Mouse (Mus musculus) forebrain, embryonic 12.5 days (tissue): Measurements from ENCODE around the gene Spon2. TPM values are rescaled to one million over a fixed set of nuclear protein-coding genes. Genes with fewer than 3 reads are reported as not detected.

Experiments
- ATAC-seq: fragments of 200-750 bp; cut with Nextera tagmentation; 2 replicates; pipeline ENCODE4 v1.8.0; 2017; ENCODE audit warnings: moderate TSS enrichment; ENCODE audit not compliant: low FRiP score
- H3K27ac ChIP-seq: fragments of 300-500 bp; sonication (generic); 2 replicates; pipeline ENCODE4 v1.5.1; 2016; ENCODE audit warnings: mild to moderate bottlenecking
- H3K27me3 ChIP-seq: fragments of 300-500 bp; sonication (generic); 2 replicates; pipeline ENCODE4 v1.6.1; 2016; ENCODE audit warnings: mild to moderate bottlenecking
- H3K36me3 ChIP-seq: fragments of 300-500 bp; sonication (generic); replicated peaks from 2 replicates; pipeline ENCODE4 v1.6.1; 2016; ENCODE audit warnings: mild to moderate bottlenecking
- H3K4me1 ChIP-seq: fragments of 300-500 bp; sonication (generic); 2 replicates; pipeline ENCODE4 v1.6.1; 2016
- H3K4me2 ChIP-seq: fragments of 300-500 bp; sonication (generic); 2 replicates; pipeline ENCODE4 v1.6.1; 2016; ENCODE audit warnings: mild to moderate bottlenecking, moderate library complexity
- H3K4me3 ChIP-seq: fragments of 300-500 bp; sonication (generic); replicated peaks from 2 replicates; pipeline ENCODE4 v1.5.1; 2016; ENCODE audit warnings: mild to moderate bottlenecking
- H3K9ac ChIP-seq: fragments of 300-500 bp; sonication (generic); 2 replicates; pipeline ENCODE4 v1.6.1; 2016; ENCODE audit warnings: mild to moderate bottlenecking
- H3K9me3 ChIP-seq: fragments of 300-500 bp; sonication (generic); 2 replicates; pipeline ENCODE4 v1.6.1; 2016
- WGBS: fragments of 180-500 bp; shearing (Covaris S2); methylation state at CpG from one replicate; pipeline ENCODE4 v1.1.7; 2016; 5-methylcytosine and 5-hydroxymethylcytosine counted together
- polyA plus RNA-seq: library from polyadenylated mRNA; unstranded; fragments of >200 nt; fragmentation: Nextera tagmentation; extraction: Ambion mirVana; gene quantifications from 2 replicates; pipeline ENCODE4 v1.2.1, GENCODE M21; 2016

The Spon2 gene
- polyA plus RNA-seq, 1 experiment from 2014 or later = 2.0 TPM

- no peak for ATAC-seq
- Histone ChIP-seq H3K4me1 (no peaks in the 10 kb centered on the region), H3K4me2 (no peak overlapping the region), H3K9ac (no peak overlapping the region), H3K27ac (no peak overlapping the region), H3K27me3 (no peaks in the 10 kb centered on the region), H3K4me3 (no peak overlapping the region), H3K36me3 (no peaks in the 10 kb centered on the region), H3K9me3 (no peaks in the 10 kb centered on the region)
- 78% methylated on average over 14 of the region's 14 CpGs for WGBS
These were observed 9.6 kb downstream of the Spon2 start for GRCm38 (mm10) chr5:33208533-33209245.

- Histone ChIP-seq H3K9me3 (no peaks in the 10 kb centered on the region), H3K4me3 (no peak overlapping the region), H3K27me3 (peaks cover 4% of the 10 kb centered on the region; the same call in 1 of the 2 replicates), H3K27ac (no peak overlapping the region), H3K9ac (no peak overlapping the region), H3K4me2 (no peak overlapping the region), H3K4me1 (no peaks in the 10 kb centered on the region), H3K36me3 (no peaks in the 10 kb centered on the region)
- WGBS = 52% methylated on average over 9 of the region's 9 CpGs
- ATAC-seq = no peak
These were observed 11.1 kb downstream of the Spon2 start for GRCm38 (mm10) chr5:33207136-33207535.

- Histone ChIP-seq H3K9ac (no peak overlapping the region), H3K27ac (no peak overlapping the region), H3K9me3 (no peaks in the 10 kb centered on the region), H3K4me3 (no peak overlapping the region), H3K36me3 (no peaks in the 10 kb centered on the region), H3K4me2 (no peak overlapping the region), H3K4me1 (no peaks in the 10 kb centered on the region), H3K27me3 (peaks cover 4% of the 10 kb centered on the region; the same call in 1 of the 2 replicates)
- 89% methylated on average over 7 of the region's 7 CpGs for WGBS
- no peak for ATAC-seq
These were observed 11.9 kb downstream of the Spon2 start for GRCm38 (mm10) chr5:33206328-33206727.

- no peak for ATAC-seq
- Histone ChIP-seq H3K4me1 (no peaks in the 10 kb centered on the region; the same call in 1 of the 2 replicates), H3K36me3 (no peaks in the 10 kb centered on the region), H3K27me3 (peaks cover 4% of the 10 kb centered on the region; the same call in 1 of the 2 replicates), H3K4me2 (no peak overlapping the region), H3K9me3 (no peaks in the 10 kb centered on the region), H3K27ac (no peak overlapping the region), H3K4me3 (no peak overlapping the region), H3K9ac (no peak overlapping the region)
- 80% methylated on average over 7 of the region's 7 CpGs for WGBS
These were observed 14.0 kb downstream of the Spon2 start for GRCm38 (mm10) chr5:33204284-33204683.

- no peak overlapping the region for H3K4me3 ChIP-seq
- H3K4me1 ChIP-seq = no peaks in the 10 kb centered on the region; the same call in 1 of the 2 replicates
- H3K9ac ChIP-seq = no peak overlapping the region
- H3K27me3 ChIP-seq = peaks cover 4% of the 10 kb centered on the region; the same call in 1 of the 2 replicates
- H3K36me3 ChIP-seq = no peaks in the 10 kb centered on the region
- H3K9me3 ChIP-seq = no peaks in the 10 kb centered on the region
- peak overlapping the region; percentile 36 for H3K4me2 ChIP-seq
- ATAC-seq = no peak
- no peak overlapping the region for H3K27ac ChIP-seq
- 18% methylated on average over 9 of the region's 9 CpGs for WGBS
These were observed 14.5 kb downstream of the Spon2 start for GRCm38 (mm10) chr5:33203691-33204242.

GRCm38 (mm10) chr5:33203171-33203565 lies 15.1 kb downstream of the Spon2 start:
- Histone ChIP-seq H3K36me3 (no peaks in the 10 kb centered on the region), H3K9me3 (no peaks in the 10 kb centered on the region), H3K4me3 (no peak overlapping the region), H3K4me1 (no peaks in the 10 kb centered on the region; the same call in 1 of the 2 replicates), H3K27me3 (peaks cover 4% of the 10 kb centered on the region; the same call in 1 of the 2 replicates), H3K27ac (no peak overlapping the region), H3K4me2 (no peak overlapping the region), H3K9ac (no peak overlapping the region)
- ATAC-seq = no peak
- 82% methylated on average over 6 of the region's 6 CpGs for WGBS

GRCm38 (mm10) chr5:33202516-33203170 lies 15.6 kb downstream of the Spon2 start:
- Histone ChIP-seq H3K27me3 (peaks cover 4% of the 10 kb centered on the region; the same call in 1 of the 2 replicates), H3K4me1 (no peaks in the 10 kb centered on the region; the same call in 1 of the 2 replicates), H3K27ac (no peak overlapping the region), H3K4me3 (no peak overlapping the region), H3K9ac (no peak overlapping the region), H3K9me3 (no peaks in the 10 kb centered on the region), H3K4me2 (no peak overlapping the region), H3K36me3 (no peaks in the 10 kb centered on the region)
- ATAC-seq = no peak
- WGBS = 88% methylated on average over 13 of the region's 13 CpGs

- Histone ChIP-seq H3K9ac (no peak overlapping the region), H3K4me1 (no peaks in the 10 kb centered on the region; the same call in 1 of the 2 replicates), H3K4me3 (no peak overlapping the region), H3K36me3 (no peaks in the 10 kb centered on the region), H3K27me3 (peaks cover 4% of the 10 kb centered on the region; the same call in 1 of the 2 replicates), H3K4me2 (no peak overlapping the region), H3K9me3 (no peaks in the 10 kb centered on the region), H3K27ac (no peak overlapping the region)
- whole genome bisulfite sequencing = 82% methylated on average over 13 of the region's 13 CpGs
- ATAC-seq = no peak
These were observed 16.6 kb downstream of the Spon2 start for GRCm38 (mm10) chr5:33201697-33202096.

GRCm38 (mm10) chr5:33200071-33200470 lies 18.2 kb downstream of the Spon2 start:
- no peak overlapping the region for H3K4me3 ChIP-seq
- no peak overlapping the region for H3K4me2 ChIP-seq
- no peaks in the 10 kb centered on the region for H3K36me3 ChIP-seq
- no peak for ATAC-seq
- H3K9me3 ChIP-seq = no peaks in the 10 kb centered on the region
- H3K27ac ChIP-seq = no peak overlapping the region
- 77% methylated on average over 1 of the region's 1 CpGs for WGBS
- H3K9ac ChIP-seq = no peak overlapping the region
- H3K4me1 ChIP-seq = no peaks in the 10 kb centered on the region; the same call in 1 of the 2 replicates
- H3K27me3 ChIP-seq = peaks cover 4% of the 10 kb centered on the region; the same call in 1 of the 2 replicates

GRCm38 (mm10) chr5:33195246-33195852 lies 22.9 kb downstream of the Spon2 start:
- Histone ChIP-seq H3K27ac (no peak overlapping the region), H3K4me3 (no peak overlapping the region), H3K9ac (no peak overlapping the region), H3K27me3 (no peaks in the 10 kb centered on the region), H3K4me2 (no peak overlapping the region), H3K36me3 (no peaks in the 10 kb centered on the region), H3K4me1 (peaks cover 6% of the 10 kb centered on the region; the same call in 1 of the 2 replicates), H3K9me3 (no peaks in the 10 kb centered on the region)
- no peak for ATAC-seq
- 83% methylated on average over 9 of the region's 9 CpGs for WGBS

GRCm38 (mm10) chr5:33193567-33193966 lies 24.7 kb downstream of the Spon2 start:
- Histone ChIP-seq H3K4me3 (no peak overlapping the region), H3K9ac (no peak overlapping the region), H3K4me2 (no peak overlapping the region), H3K4me1 (peaks cover 6% of the 10 kb centered on the region; the same call in 1 of the 2 replicates), H3K36me3 (no peaks in the 10 kb centered on the region), H3K9me3 (no peaks in the 10 kb centered on the region), H3K27ac (no peak overlapping the region), H3K27me3 (no peaks in the 10 kb centered on the region)
- no peak for ATAC-seq
- 59% methylated on average over 7 of the region's 7 CpGs for WGBS
